Mouse (Mus musculus) urinary bladder, postnatal 25 days (tissue): Measurements from ENCODE around the gene Tmprss12.
"Not testable (repeated sequence)": the region's sequence is repeated elsewhere in the genome, so short reads cannot be mapped to it uniquely, and the experiment has no call there.

Experiments
- DNase-seq: peaks from one replicate; pipeline ENCODE4 v3.0.0; 2022; ENCODE audit warnings: low spot score

The Tmprss12 gene

DNA sequence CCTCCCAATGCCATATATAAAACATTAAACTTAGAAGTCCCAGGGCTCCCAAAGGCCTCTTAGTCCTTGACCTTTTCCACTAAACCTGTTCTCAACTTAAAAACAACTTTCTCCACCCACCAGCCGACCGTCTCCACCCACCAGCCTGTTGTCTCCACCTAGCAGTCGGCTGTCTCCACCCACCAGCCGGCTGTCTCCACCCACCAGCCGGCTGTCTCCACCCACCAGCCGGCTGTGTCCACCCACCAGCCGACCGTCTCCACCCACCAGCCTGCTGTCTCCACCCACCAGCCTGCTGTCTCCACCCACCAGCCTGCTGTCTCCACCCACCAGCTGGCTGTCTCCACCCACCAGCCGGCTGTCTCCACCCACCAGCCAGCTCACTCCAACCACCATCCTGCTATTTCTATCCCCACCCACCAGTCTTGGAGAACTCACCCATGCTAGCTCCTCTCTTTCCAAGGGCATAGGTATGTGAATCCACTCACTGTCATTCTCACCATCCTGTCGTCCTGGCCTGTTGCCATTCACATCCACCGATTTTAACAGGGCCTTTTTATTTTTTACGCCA, 43.5 kb downstream of the Tmprss12 start:
- no peak for DNase-seq

DNA sequence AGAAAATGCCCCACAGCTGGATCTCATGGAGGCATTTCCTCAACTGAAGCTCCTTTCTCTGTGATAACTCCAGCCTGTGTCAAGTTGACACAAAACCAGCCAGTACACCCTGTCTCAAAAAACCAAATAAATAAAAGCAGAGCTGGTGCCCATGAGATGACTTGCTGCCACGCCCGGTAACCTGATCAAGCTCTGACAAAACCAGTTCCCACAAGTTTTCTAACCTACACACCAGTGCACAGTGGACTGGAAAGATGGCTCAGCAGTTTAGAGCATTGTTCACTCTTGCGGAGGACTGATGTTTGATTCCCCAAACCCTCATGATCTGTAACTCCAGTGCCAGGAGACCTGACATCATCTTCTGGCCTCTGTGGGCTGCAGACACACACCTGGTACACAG, 44.6 kb downstream of the Tmprss12 start:
- no peak for DNase-seq

DNA sequence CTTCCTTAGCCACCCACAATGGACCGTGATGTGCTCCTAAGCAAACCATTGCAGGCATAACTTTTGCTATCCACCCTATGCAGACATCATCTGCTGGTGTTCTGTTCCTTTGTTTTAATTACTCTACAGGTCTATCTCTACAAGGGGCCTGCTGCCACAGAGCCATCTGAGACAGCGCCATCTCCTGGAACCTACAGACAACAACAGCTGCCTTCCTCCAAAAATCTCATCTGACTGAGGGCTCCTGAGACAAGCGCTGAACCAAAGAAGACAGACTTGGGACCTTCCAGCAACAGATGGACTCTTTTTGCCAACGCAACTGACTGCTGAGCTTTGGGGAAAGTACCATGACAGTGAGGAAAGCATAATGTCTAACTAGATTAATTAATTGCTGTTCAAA, 47.5 kb downstream of the Tmprss12 start:
- DNase-seq = not testable (repeated sequence)

DNA sequence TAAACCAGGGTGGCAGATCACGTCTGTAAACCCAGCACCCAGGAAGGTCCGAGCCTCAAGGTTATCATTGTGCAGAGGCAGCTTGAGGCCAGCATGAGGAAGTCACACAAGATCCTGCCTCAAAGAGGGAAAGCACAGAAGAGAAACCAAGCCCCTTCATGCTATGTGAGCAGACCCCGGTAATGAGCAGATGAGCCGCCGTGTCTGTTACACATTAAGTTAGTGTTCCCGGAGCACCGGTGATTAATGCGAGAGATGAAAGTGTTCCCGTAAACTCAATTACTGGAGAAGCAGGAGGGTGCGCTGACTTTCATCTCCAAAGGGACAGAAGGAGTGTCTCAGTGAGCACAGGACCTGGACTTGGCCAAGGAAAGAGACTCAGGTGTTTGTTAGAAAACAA, 48.7 kb downstream of the Tmprss12 start:
- DNase-seq = not testable (repeated sequence)

DNA sequence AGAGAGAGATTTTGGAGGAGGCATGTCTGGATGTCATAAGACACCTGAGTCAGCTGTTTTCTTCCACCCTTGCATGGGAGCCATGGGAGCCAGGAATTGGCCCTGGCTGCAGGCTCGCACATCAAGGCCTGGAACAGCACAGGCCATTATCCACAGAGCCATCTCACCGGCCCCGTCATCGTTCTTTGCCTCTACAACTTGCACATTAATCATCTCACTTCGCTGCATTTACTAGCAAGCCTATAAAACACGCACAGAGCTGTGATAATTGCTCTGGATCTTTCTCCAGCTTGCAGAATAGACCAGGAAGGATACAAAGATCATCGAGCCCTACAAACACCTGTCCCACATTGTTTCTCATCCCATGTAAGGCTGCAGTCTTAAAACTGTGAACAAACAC, 50.1 kb downstream of the Tmprss12 start:
- DNase-seq = no peak

DNA sequence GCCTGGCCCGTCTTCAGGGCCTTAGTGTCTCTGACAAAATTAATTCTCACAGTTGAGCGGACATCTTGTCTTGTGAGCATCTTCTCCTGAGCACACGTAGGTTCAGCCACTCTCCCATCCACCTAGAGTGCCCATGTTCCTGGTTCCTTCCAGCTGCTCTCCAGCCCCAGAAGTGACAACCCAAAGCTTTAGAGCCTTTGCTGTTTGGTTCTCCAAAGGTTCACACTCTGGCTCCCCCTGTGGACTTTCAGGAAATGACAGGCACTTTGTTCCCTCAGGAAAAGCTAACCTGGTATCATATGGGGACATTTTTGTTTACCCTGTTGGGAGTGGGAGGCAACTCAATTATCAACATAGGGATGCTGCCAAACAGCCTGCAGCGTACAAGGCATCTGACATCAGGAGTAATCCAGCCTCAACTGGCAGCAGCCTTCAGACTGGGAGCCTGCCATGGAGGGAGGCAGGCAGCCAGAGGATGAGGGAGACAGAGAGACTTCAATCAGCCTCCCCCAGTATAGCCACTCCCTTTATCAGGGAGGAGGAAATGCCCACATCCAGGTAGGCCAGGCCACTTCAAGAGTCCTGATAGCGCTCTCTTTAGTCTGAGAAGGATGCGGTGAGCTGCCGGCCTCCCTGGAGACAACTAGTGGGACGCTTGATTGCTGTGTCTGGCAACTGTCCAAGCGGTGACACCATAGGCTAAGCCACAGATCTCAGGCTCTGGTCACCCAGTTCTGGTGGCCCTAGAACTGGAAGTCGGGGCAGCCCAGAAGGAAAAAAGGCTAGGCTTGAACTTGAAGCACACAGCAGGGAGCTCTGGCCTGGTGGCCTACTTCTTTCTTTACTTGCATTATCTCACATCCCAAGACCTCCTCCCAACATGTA, 51.7 kb downstream of the Tmprss12 start:
- DNase-seq = not testable (repeated sequence)

DNA sequence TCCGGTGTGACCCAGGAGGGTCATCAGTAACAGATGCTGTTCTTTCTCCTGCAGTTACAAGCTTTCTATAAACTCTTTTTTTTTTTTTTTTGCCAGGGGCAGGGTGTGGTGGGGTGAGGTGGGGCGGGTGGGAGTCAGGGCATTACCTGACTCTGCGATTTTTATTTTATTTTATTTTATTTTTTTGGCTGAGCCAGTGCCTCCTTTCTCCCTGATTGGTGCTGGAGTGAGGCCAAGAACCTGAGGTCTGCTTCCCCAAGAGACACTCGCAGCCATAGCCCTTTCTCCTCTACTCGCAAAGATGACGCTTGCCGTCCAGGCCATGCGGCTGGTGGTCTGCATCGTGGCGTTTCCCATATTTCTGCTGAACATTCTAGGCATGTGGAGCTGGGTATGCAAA, 54.0 kb downstream of the Tmprss12 start, which contains the start of gene Mettl7a3:
Gene Mettl7a3 (plus strand): TSS at position 301 of the 400 bp plus-strand sequence.
- DNase-seq = no peak

DNA sequence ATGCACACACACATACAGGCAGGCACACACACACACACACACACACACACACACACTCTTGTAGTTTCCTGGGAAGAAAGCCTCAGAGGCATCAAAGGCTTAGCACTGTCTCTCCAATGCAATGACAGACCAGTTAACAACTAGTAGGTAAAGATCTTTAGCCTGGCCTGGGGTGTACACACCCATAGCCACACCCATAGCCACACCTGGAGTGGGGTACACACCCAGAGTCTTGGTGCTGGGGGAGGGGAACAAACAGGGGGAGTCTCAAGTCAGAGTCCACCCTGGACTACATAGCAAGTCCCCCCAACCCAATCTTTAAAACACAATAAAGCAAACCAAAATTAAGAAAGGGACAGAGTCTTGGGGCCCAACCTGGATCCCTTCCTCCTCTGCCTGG, 56.7 kb downstream of the Tmprss12 start:
- not testable (repeated sequence) for DNase-seq

DNA sequence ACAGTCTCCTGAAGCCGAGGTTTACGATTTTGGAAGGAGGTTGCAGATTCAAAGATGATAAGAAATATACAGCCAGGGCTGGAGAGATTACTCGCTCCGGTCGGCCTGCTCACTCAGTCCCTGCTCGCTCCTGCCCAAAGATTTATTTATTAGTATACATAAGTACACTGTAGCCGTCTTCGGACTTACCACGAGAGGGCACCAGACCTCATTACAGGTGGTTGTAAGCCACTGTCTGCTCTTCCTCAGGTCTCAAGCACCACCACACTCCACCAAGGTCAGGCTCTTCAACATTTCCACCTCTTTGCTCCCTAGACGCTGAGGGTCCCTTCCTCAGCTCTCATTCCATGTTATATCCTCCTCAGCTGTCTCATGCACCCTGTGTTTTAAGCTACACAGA, 57.2 kb downstream of the Tmprss12 start:
- DNase-seq = peak; percentile 63

DNA sequence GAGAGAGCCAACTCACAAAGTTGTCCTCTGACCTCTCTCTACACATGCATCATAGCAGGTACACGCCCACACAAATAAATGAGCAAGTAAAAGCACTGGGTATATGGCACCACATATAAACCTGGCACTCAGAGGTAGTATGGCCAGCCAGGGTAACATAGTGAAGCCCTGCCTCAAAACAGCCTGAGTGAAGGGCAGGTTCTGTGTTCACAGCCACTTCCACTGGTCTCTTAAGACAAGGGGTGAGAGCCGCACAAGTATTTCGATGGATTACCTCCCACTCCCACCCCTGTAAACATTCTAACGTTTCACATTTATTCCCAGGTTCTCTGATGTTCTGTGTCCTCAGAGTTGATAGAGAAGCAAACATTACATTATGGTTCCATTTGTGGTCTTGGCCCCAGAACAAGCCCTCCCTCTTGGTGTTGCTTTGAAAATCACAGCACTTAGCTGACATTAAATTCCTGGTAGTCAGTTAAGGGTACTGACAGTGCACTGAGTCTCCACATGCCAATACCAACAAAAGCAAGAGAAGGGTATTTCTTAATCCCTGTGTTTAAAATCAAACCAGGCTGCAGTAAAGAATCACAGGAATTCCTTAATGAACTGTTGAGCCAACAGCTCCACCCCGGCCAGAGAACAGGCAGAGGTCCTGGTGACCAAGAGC, 60.8 kb downstream of the Tmprss12 start:
- DNase-seq = not testable (repeated sequence)
